Mouse (Mus musculus) megakaryocyte, embryonic 14.5 days (primary cell): ENCODE measurements around the gene Lrmda.

ENCODE experiments used
- FLI1 ChIP-seq: IDR thresholded peaks from 2 replicates; pipeline ENCODE4 v1.6.1; 2012; ENCODE audit warnings: low read length, inconsistent platforms, mixed read lengths
- GATA1 ChIP-seq: IDR thresholded peaks from 3 replicates; pipeline ENCODE4 v1.6.1; 2012; ENCODE audit warnings: mixed read lengths, low read length, inconsistent platforms, borderline replicate concordance

DNA sequence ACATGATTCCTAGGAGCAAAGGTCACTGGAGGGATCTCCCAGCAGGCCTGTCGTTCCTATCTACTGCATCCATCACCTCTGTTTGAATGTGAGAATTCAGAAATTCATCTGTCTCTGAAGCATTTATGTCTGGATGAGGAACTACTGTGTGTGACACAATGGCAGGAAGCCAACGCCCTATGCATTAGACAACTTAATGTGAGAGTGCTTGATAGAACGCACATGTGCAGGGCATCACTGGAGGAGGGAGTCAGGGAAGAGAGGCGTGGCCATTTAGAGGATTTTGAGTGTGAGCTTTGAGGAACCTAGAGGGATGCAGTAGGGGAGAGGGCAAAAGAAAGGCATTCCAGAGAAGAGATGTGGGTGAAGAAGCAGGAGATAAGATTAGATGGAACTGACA, 825.9 kb downstream of the Lrmda start:
- TF ChIP-seq GATA1 (no peak), FLI1 (no peak)
